Mouse (Mus musculus): ENCODE results near the gene Rbbp6. TPM values are rescaled to one million over a fixed set of nuclear protein-coding genes. Genes with fewer than 3 reads are reported as not detected.

Gene Rbbp6
- total and polyA plus RNA-seq, 2 experiments from 2014 or later = 18.3 to 39.4 TPM

DNA sequence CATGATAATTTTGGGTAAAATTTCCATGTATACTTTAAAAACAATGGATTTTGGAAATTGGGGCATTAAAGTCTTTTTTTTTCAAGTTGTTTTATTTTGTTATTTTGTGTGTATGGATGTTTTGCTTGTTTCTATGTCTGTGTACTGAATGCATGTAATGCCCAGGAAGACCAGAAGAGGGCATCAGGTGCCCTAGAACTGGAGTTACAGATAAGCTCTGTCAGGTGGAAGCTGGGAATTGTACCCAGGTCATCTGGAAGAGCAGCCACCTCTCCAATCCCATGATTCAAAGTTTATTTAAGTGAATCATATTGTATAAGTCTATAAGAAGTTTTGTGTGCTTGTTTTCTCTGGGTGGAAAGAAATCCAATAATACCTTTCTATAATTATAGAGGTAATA, 73.8 kb downstream of the Rbbp6 start:
- no peaks in the 10 kb centered on the region for H3K9me3 ChIP-seq (ENCODE audit: low read length)
- H3K4me1 ChIP-seq (ENCODE audit: insufficient read depth, low read length) = no peaks in the 10 kb centered on the region
- no peak overlapping the region for H3K9ac ChIP-seq (replicated peaks; ENCODE audit: low read length)
- no peaks in the 10 kb centered on the region for H3K27me3 ChIP-seq (ENCODE audit: insufficient read depth, low read length)
- peak; percentile 55 for TF ChIP-seq CTCF (IDR thresholded peaks at IDR 0.05; ENCODE audit: low read depth)
- H3K36me3 ChIP-seq (ENCODE audit: insufficient read depth, low read length) = no peaks in the 10 kb centered on the region
- H3K27ac ChIP-seq = no peak overlapping the region
- H3K4me3 ChIP-seq (ENCODE audit: low read length) = no peak overlapping the region
- no peak overlapping the region for H3K4me2 ChIP-seq (ENCODE audit: low read depth, low read length)
- peak; percentile 49 for DNase-seq (ENCODE audit: low spot score)
- no peak for ATAC-seq

GRCm38 (mm10) chr7:123045146-123045545, 79.7 kb downstream of the Rbbp6 start:
- Histone ChIP-seq H3K4me3 (ENCODE audit: low read length) (no peak overlapping the region), H3K27ac (no peak overlapping the region), H3K9me3 (ENCODE audit: low read length) (no peaks in the 10 kb centered on the region), H3K4me1 (ENCODE audit: insufficient read depth, low read length) (no peaks in the 10 kb centered on the region), H3K9ac (replicated peaks; ENCODE audit: low read length) (no peak overlapping the region), H3K4me2 (ENCODE audit: low read depth, low read length) (no peak overlapping the region), H3K27me3 (ENCODE audit: insufficient read depth, low read length) (no peaks in the 10 kb centered on the region), H3K36me3 (ENCODE audit: insufficient read depth, low read length) (no peaks in the 10 kb centered on the region)
- 95% methylated on average over 3 of the region's 3 CpGs for WGBS
- ATAC-seq = no peak
- TF ChIP-seq CTCF (IDR thresholded peaks at IDR 0.05; ENCODE audit: low read depth) = peak; percentile 49
- DNase-seq (ENCODE audit: low spot score) = no peak

DNA sequence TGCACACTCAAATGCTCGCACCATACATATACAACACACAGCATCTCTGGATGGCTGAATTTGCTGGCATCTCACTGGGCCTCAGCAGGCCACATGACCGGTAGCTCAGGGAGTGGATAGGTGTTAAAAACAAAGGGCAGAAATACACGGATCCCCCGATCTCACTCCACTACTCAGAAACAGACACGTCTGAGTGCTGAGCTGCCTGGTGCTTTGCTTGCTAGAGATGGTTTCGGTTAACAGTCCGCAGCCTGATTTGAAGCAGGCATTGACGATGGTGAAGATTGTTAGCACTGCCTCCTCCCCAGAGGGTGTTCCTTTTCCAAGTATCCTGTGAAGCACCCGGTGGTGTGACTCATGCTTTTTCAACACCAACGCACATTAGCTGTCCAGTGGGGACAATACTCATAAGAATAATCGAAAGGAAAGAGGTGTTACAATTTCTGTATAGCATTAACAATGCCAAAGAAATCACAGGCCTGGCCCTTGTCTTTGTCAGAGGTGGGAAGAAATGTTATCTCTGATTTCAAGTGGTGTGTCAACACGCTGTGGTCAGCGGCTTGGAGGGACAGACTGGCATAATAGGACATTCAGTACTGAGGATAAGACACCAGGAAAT, 81.1 kb downstream of the Rbbp6 start:
- Histone ChIP-seq H3K4me1 (ENCODE audit: insufficient read depth, low read length) (no peaks in the 10 kb centered on the region), H3K4me3 (ENCODE audit: low read length) (no peak overlapping the region), H3K27ac (no peak overlapping the region), H3K4me2 (ENCODE audit: low read depth, low read length) (no peak overlapping the region), H3K9ac (replicated peaks; ENCODE audit: low read length) (no peak overlapping the region), H3K9me3 (ENCODE audit: low read length) (no peaks in the 10 kb centered on the region), H3K36me3 (ENCODE audit: insufficient read depth, low read length) (no peaks in the 10 kb centered on the region), H3K27me3 (ENCODE audit: insufficient read depth, low read length) (no peaks in the 10 kb centered on the region)
- WGBS = 71% methylated on average over 13 of the region's 13 CpGs
- DNase-seq (ENCODE audit: low spot score) (no peak), ATAC-seq (no peak)
- TF ChIP-seq CTCF (IDR thresholded peaks at IDR 0.05; ENCODE audit: low read depth) = no peak

Other genes with a start within 250 kb of the Rbbp6 start
- gene Tnrc6a, start 158.2 kb downstream of the Rbbp6 start, total RNA-seq (2014; rRNA removed) = 48.5 and 51.3 TPM in 2 replicates
- 62.1 and 65.5 TPM in 2 replicates for gene Tnrc6a, start 158.2 kb downstream of the Rbbp6 start, polyA plus RNA-seq (2015; fragmentation: Nextera tagmentation; extraction: Ambion mirVana)
- 0.21 and 3.1 TPM in 2 replicates for gene Slc5a11, start 249.1 kb downstream of the Rbbp6 start, total RNA-seq (2014; rRNA removed)
- gene Slc5a11, start 249.1 kb downstream of the Rbbp6 start, polyA plus RNA-seq (2015; fragmentation: Nextera tagmentation; extraction: Ambion mirVana) = 0.16 and 0.43 TPM in 2 replicates